Mouse (Mus musculus): Measurements from ENCODE around the gene Dnah14. TPM values are rescaled to one million over a fixed set of nuclear protein-coding genes. Genes with fewer than 3 reads are reported as not detected.

The Dnah14 gene
- polyA plus RNA-seq, 1 experiment from 2014 or later = 2.2 TPM

DNA sequence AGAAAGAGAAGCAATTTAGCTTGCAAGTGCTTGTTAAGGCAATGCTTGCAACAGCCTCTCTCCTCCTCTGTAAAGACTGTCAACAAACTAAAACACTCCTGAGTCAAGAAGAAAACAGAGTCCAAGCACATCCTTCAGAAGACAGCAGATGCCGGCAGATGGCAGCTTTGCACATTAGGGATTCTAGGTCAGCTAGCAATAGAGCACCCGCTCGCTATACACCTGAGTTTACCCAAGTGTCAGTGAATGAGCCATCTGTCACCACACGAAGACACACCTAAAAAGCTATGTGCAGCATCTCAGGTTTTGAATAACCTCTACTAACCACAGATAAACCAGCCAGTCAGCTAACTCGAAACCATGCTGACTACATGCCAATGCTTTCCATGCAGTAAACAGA lies 256.4 kb downstream of the Dnah14 start:
- no peak for ATAC-seq (ENCODE audit: low FRiP score)
- Histone ChIP-seq H3K27me3 (no peaks in the 10 kb centered on the region), H3K27ac (no peak overlapping the region), H3K4me2 (no peak overlapping the region), H3K9me3 (no peaks in the 10 kb centered on the region), H3K9ac (no peak overlapping the region), H3K36me3 (replicated peaks) (peaks cover 95% of the 10 kb centered on the region), H3K4me3 (replicated peaks) (no peak overlapping the region), H3K4me1 (no peaks in the 10 kb centered on the region)
- 91% methylated on average over 5 of the region's 5 CpGs for WGBS

DNA sequence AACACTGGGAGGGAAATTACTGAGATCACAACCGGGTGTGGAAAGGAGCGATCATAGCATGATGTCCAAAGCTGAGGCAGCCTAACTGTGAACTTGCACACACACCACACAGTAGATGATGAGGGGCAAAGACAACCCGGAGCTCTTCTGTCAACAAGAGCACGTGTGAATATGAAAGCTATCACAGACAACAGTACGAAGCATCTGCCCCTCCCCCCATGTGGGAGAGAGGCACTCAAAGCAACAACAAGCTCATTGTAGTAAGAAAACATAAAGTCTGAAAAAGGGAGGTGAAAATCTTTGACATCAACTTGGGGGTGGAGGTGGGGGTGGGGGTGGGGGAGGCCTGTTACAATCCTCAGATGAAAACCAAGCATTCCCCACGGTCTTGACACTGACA lies 256.8 kb downstream of the Dnah14 start:
- ATAC-seq (ENCODE audit: low FRiP score) = no peak
- peaks cover 90% of the 10 kb centered on the region for H3K36me3 ChIP-seq (replicated peaks)
- 82% methylated on average over 6 of the region's 6 CpGs for WGBS

DNA sequence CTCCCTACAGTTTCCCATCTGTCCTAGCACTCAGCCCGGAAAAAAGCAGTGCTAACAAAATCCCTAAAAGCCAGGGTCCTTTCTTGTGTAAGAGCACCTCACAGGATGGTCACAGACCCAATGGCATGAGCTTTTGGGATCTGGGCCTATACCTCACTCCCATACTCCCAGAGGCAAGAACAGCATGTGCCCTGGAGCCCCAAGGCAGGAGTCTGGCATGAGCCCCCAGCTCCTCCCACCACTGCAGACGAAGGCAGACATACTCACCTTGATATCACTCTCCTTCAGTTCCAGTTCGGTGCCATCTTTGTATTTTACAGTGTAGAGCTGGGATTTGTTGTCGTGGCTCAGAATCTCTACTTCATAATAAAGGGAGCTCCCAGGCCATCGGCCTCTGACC lies 261.8 kb downstream of the Dnah14 start:
- H3K4me1 ChIP-seq = peaks cover 25% of the 10 kb centered on the region
- no peak overlapping the region for H3K9ac ChIP-seq
- H3K4me3 ChIP-seq (replicated peaks) = no peak overlapping the region
- ATAC-seq (ENCODE audit: low FRiP score) = no peak
- no peak overlapping the region for H3K27ac ChIP-seq
- peaks cover 42% of the 10 kb centered on the region for H3K36me3 ChIP-seq (replicated peaks)
- WGBS = 80% methylated on average over 5 of the region's 5 CpGs
- H3K27me3 ChIP-seq = no peaks in the 10 kb centered on the region
- no peak overlapping the region for H3K4me2 ChIP-seq
- H3K9me3 ChIP-seq = no peaks in the 10 kb centered on the region

More for the DNA sequence above, 256.8 kb downstream of the Dnah14 start:
- H3K9me3 ChIP-seq = no peaks in the 10 kb centered on the region
- H3K4me2 ChIP-seq = no peak overlapping the region
- H3K9ac ChIP-seq = no peak overlapping the region
- H3K27me3 ChIP-seq = no peaks in the 10 kb centered on the region
- no peak overlapping the region for H3K27ac ChIP-seq
- H3K4me3 ChIP-seq (replicated peaks) = no peak overlapping the region
- H3K4me1 ChIP-seq = no peaks in the 10 kb centered on the region

DNA sequence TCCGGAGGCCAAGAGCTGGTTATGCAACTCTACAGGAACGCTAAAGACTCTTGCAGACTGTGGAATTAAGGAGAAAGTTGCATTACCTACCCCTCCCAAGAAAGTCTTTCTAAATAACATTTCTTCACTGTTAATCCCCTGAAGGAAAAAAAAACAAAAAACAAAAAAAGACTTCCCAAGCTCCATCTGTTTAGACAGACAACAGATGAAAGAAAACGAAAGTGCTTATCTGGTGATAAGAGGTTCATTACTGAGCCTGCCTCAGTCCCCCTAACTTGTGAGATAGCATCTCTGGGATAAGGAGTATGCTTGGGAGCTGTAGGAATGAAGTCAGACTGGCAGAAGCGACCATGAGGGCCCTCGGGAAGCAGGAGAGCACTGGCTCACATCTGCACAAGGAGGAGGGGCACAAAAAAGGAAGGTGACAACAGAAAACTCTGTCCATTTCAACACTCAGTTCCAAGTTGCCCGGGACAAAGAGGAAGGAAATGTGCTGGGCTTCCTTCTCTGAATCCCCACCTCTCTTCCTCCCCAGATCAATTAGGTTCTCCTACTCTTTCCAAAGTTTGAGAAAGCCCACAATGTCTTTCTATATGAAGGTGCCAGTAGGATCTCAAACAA lies 263.5 kb downstream of the Dnah14 start:
- H3K27ac ChIP-seq = no peak overlapping the region

DNA sequence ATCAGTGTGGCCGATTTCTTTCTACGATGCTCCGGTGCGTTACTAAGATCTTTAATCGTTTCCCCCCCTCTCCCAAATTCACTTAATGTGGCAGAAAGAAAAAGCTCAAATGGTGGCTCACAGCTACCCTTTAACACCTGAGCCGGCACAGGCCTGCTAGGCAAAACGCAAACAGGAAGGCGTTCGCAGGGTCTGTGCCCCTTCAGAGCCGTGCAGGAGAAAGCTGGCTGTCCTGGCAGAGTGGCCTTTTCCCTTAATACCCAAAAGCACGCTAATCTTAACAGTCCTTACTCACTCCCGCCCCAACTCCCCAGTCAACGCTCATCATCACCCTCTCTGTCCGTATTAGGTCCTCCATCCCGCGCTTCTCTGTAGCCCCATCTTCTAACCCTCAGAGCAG lies 265.0 kb downstream of the Dnah14 start:
- H3K27ac ChIP-seq = peak overlapping the region; percentile 94
- H3K4me1 ChIP-seq = peaks cover 28% of the 10 kb centered on the region
- peak overlapping the region; percentile 94 for H3K9ac ChIP-seq
- peak overlapping the region; percentile 65 for H3K4me2 ChIP-seq
- ATAC-seq (ENCODE audit: low FRiP score) = no peak
- WGBS = under 1% methylated on average over 16 of the region's 16 CpGs
- H3K9me3 ChIP-seq = no peaks in the 10 kb centered on the region
- peak overlapping the region; percentile 89 for H3K4me3 ChIP-seq (replicated peaks)
- H3K36me3 ChIP-seq (replicated peaks) = peaks cover 12% of the 10 kb centered on the region
- no peaks in the 10 kb centered on the region for H3K27me3 ChIP-seq

More for the DNA sequence above, 263.5 kb downstream of the Dnah14 start:
- Histone ChIP-seq H3K9ac (peak overlapping the region; percentile 94), H3K4me3 (replicated peaks) (peak overlapping the region; percentile 89), H3K4me2 (peak overlapping the region; percentile 65), H3K4me1 (peaks cover 28% of the 10 kb centered on the region), H3K27me3 (no peaks in the 10 kb centered on the region), H3K9me3 (no peaks in the 10 kb centered on the region), H3K36me3 (replicated peaks) (peaks cover 26% of the 10 kb centered on the region)
- 7% methylated on average over 6 of the region's 6 CpGs for WGBS
- no peak for ATAC-seq (ENCODE audit: low FRiP score)

DNA sequence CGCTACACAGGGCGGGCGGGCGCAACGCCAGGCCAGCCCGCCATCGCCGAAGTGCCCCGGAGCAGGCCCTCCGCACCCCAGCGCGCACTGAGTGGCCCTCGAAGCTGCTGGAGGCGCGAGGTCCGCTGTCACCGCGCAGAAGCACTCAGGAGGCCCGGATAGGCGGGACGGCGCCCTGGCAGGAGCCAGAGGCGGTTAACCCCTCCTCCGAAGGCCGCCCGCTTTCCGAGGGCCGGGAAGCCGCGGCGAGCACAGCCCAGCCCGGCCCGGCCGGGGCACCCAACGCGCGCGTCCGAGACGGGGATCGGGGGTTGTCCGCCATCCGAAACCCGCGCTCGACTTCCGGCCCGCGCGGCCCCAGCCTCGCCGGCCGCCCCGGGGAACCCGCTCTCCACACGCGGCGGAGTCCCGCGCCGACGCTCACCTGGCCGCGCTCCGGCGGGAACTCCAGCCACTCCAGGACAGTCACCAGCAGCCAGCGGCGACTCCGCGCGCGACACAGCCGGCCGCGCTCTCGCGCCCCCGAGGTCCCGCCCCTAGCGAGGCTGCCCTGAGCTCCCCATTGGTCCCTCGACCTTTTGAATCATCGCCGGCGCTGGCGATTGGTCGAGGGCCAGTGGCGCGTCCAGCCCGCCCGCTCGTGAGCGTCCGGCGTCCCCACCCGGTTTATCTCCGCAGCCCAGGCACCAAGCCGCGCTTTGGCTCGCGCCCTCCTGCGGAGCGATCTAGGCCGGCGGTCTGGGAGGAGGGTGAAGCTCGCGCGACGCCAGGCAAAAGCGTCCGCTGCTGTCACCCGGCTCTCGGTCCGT lies 265.7 kb downstream of the Dnah14 start:
- H3K36me3 ChIP-seq (replicated peaks) = peaks cover 5% of the 10 kb centered on the region; the same call in 1 of the 2 replicates
- H3K4me2 ChIP-seq = peak overlapping the region; percentile 65
- WGBS = under 1% methylated on average over 101 of the region's 113 CpGs
- H3K4me1 ChIP-seq = peaks cover 28% of the 10 kb centered on the region
- H3K27ac ChIP-seq = peak overlapping the region; percentile 94
- peak; percentile 99 for ATAC-seq (ENCODE audit: low FRiP score)
- peak overlapping the region; percentile 94 for H3K9ac ChIP-seq
- H3K27me3 ChIP-seq = no peaks in the 10 kb centered on the region
- H3K9me3 ChIP-seq = no peaks in the 10 kb centered on the region
- peak overlapping the region; percentile 89 for H3K4me3 ChIP-seq (replicated peaks)

DNA sequence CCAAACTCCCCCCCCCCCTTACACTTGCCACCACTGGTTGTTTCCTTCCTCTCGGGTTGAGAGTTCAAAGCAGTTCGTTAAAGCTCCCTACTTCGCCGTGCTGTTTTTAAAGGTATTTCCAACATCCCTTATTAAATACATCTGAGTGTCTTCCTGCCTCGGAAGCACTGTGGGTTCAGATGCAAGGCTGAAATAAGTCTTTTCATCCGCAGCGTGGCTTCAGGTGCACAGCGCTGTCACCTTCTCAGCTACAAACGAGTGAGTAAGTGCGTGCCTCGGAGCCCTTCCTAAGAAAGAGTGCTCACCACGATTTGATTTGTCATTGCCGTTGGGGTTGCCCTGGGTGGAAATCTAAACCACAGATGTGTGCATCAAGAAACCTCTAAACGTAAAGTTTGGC lies 266.4 kb downstream of the Dnah14 start, which contains the start of gene Lbr:
Gene Lbr (minus strand): TSS at position 266 of the 400 bp plus-strand sequence.
- ATAC-seq (ENCODE audit: low FRiP score) = no peak
- Histone ChIP-seq H3K4me2 (peak within 1 kb of the TSS; percentile 65), H3K27ac (peak within 1 kb of the TSS; percentile 94), H3K9me3 (no peaks in the 10 kb centered on the region), H3K9ac (peak within 1 kb of the TSS; percentile 94), H3K4me3 (replicated peaks) (peak within 1 kb of the TSS; percentile 89), H3K36me3 (replicated peaks) (no peaks in the 10 kb centered on the region), H3K4me1 (peaks cover 28% of the 10 kb centered on the region), H3K27me3 (no peaks in the 10 kb centered on the region)
- WGBS = 0% methylated on average over 14 of the region's 14 CpGs

DNA sequence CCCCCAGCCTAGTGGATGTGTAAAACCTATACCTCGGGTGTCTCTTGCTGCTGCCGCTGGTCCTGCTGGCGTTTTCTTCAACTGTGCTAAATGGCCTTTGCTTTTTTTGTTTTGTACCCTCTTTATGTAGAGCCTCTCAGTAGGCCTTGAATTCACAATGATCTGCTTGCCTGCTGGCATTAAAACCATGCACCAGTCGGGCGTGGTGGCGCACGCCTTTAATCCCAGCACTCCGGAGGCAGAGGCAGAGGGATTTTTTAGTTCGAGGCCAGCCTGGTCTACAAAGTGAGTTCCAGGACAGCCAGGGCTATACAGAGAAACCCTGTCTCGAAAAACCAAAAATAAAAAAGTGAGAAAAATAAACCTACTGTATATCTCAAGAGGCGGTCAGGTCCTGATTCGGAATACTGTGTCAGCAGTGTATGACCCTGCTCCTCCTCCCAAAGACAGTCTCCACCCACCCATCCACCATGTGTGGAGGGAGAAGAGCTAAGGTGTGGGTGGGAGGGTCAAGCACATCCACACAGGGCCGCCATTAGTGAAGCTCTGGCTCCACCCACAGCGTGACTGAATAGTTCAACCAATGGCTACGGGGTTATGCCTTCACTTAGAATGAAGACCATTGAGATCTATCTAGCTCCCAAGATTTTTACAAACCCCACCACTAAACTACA lies 268.7 kb downstream of the Dnah14 start:
- Histone ChIP-seq H3K36me3 (replicated peaks) (no peaks in the 10 kb centered on the region), H3K9me3 (no peaks in the 10 kb centered on the region), H3K4me2 (no peak overlapping the region), H3K27me3 (no peaks in the 10 kb centered on the region), H3K27ac (no peak overlapping the region), H3K9ac (no peak overlapping the region), H3K4me3 (replicated peaks) (no peak overlapping the region), H3K4me1 (peaks cover 19% of the 10 kb centered on the region)
- ATAC-seq (ENCODE audit: low FRiP score) = no peak
- WGBS = 62% methylated on average over 15 of the region's 15 CpGs

DNA sequence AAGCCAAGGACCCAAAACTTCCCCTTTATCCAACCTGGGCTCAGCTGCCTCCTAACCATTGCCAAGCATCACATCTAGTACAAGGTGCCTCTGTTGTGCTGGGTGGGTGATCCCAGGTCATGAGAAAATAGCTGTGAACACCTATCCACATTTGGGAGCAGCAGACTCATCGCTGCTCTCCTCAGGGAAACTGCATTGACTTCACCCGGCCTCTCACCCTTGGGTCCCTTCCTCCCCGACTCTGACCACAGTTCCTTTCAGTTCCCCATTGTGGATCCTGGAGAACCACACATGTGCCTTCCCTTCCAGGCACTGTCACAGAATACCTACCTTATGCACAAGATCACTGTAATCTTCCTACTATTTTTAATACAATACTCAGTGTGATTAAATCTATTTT lies 269.4 kb downstream of the Dnah14 start:
- Histone ChIP-seq H3K4me3 (replicated peaks) (no peak overlapping the region), H3K4me1 (peaks cover 12% of the 10 kb centered on the region; the same call in 1 of the 2 replicates), H3K4me2 (no peak overlapping the region), H3K9ac (no peak overlapping the region), H3K36me3 (replicated peaks) (no peaks in the 10 kb centered on the region), H3K9me3 (no peaks in the 10 kb centered on the region), H3K27ac (no peak overlapping the region), H3K27me3 (no peaks in the 10 kb centered on the region)
- no peak for ATAC-seq (ENCODE audit: low FRiP score)
- 88% methylated on average over 3 of the region's 3 CpGs for WGBS

DNA sequence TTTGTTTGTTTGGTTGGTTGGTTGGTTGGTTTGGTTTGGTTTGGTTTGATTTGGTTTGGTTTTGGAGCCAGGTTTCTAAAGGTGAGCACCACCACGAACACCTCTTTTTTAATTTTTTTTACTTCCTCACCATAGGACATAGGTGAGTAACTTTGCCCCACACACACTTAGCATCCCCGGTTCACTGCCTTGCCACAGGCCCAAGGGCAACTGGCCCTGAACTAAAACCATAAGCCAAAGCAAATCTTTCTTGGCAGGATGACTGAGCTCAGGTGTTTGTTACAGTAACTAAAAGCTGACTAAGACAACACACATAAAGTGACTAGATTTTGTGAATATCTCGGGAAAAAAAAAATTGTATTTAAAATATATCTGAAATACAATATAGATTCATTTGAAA lies 271.0 kb downstream of the Dnah14 start:
- 0 out of 2 replicates have a peak, but pooled peaks cover 7% of the 10 kb centered on the region for H3K4me1 ChIP-seq
- WGBS = 87% methylated on average over 3 of the region's 3 CpGs
- ATAC-seq (ENCODE audit: low FRiP score) = no peak
- no peaks in the 10 kb centered on the region for H3K36me3 ChIP-seq (replicated peaks)
- no peak overlapping the region for H3K4me2 ChIP-seq
- no peak overlapping the region for H3K27ac ChIP-seq
- H3K4me3 ChIP-seq (replicated peaks) = no peak overlapping the region
- H3K27me3 ChIP-seq = no peaks in the 10 kb centered on the region
- H3K9me3 ChIP-seq = no peaks in the 10 kb centered on the region
- H3K9ac ChIP-seq = no peak overlapping the region

DNA sequence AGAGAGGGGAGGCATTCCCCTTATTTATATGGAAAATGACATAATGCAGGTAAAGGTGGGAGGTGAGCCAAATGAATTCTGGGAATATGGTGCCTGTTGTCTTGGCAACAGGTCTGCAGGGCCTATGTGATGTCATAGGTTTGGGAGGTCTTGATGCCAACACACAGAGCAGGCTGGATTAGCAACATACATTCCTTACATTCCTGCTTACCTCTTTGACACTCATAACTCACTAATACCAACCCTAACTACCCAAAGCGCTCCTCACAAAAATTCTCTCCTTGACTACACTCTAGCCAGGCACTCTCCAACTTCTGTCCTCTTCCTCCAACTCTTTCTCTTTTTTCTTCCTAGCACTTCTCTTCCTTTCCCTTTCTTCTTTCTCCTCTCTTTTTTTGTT lies 271.9 kb downstream of the Dnah14 start:
- peaks cover 7% of the 10 kb centered on the region; the same call in 1 of the 2 replicates for H3K27me3 ChIP-seq
- 0 out of 2 replicates have a peak, but pooled peaks cover 4% of the 10 kb centered on the region for H3K4me1 ChIP-seq
- no peak overlapping the region for H3K9ac ChIP-seq
- no peak for ATAC-seq (ENCODE audit: low FRiP score)
- H3K27ac ChIP-seq = no peak overlapping the region
- H3K36me3 ChIP-seq (replicated peaks) = no peaks in the 10 kb centered on the region
- no peak overlapping the region for H3K4me2 ChIP-seq
- 90% methylated on average over 1 of the region's 1 CpGs for WGBS
- no peaks in the 10 kb centered on the region for H3K9me3 ChIP-seq
- no peak overlapping the region for H3K4me3 ChIP-seq (replicated peaks)

DNA sequence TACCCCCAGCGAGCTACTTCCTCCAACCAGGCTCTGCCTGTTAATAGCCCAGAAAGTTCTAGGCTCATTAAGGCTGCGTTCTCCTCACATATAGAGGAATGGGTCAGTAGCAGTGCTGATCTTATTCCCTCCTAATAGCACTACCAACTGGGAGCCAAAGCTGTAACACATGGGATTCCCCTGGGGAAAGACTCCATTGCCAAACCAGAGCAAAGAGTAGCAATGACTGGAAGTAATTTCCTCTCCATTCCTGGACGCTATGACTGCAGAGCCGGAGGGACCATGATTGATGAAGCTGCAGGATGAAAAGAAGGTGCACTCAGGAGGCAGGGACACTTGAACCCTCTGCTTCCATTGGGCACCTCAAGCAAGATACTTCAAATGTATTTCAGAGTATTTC lies 274.1 kb downstream of the Dnah14 start:
- H3K4me1 ChIP-seq = 0 out of 2 replicates have a peak, but pooled peaks cover 5% of the 10 kb centered on the region
- H3K36me3 ChIP-seq (replicated peaks) = no peaks in the 10 kb centered on the region
- no peak overlapping the region for H3K4me2 ChIP-seq
- peaks cover 7% of the 10 kb centered on the region; the same call in 1 of the 2 replicates for H3K27me3 ChIP-seq
- H3K9me3 ChIP-seq = no peaks in the 10 kb centered on the region
- 87% methylated on average over 4 of the region's 4 CpGs for WGBS
- ATAC-seq (ENCODE audit: low FRiP score) = no peak
- no peak overlapping the region for H3K27ac ChIP-seq
- no peak overlapping the region for H3K9ac ChIP-seq
- H3K4me3 ChIP-seq (replicated peaks) = no peak overlapping the region

Data from forebrain, embryonic 12.5 days (tissue).